Mouse (Mus musculus): Measurements from ENCODE around the gene Slit1. TPM values are rescaled to one million over a fixed set of nuclear protein-coding genes. Genes with fewer than 3 reads are reported as not detected.

Gene Slit1
- polyA plus RNA-seq, 1 experiment from 2014 or later: 14.4 TPM

GRCm38 (mm10) chr19:41663506-41664242 lies 79.8 kb downstream of the Slit1 start:
- Histone ChIP-seq H3K27ac (peak overlapping the region; percentile 57), H3K4me1 (peaks cover 47% of the 10 kb centered on the region), H3K4me2 (no peak overlapping the region), H3K9ac (peak overlapping the region; percentile 30; the same call in 1 of the 2 replicates), H3K36me3 (ENCODE audit: poor library complexity, severe bottlenecking) (no peaks in the 10 kb centered on the region), H3K4me3 (no peak overlapping the region), H3K9me3 (replicated peaks) (no peaks in the 10 kb centered on the region), H3K27me3 (peaks cover 41% of the 10 kb centered on the region)
- 9% methylated on average over 13 of the region's 13 CpGs for WGBS
- 0 out of 2 replicates have a peak, but pooled peaks have one; percentile 11 for ATAC-seq

- H3K4me1 ChIP-seq: peaks cover 69% of the 10 kb centered on the region
- no peak overlapping the region for H3K27ac ChIP-seq
- H3K4me2 ChIP-seq: no peak overlapping the region
- no peaks in the 10 kb centered on the region for H3K9me3 ChIP-seq (replicated peaks)
- H3K9ac ChIP-seq: no peak overlapping the region
- WGBS: 55% methylated on average over 13 of the region's 13 CpGs
- H3K4me3 ChIP-seq: no peak overlapping the region
- no peak for ATAC-seq
- peaks cover 51% of the 10 kb centered on the region for H3K27me3 ChIP-seq
- no peaks in the 10 kb centered on the region for H3K36me3 ChIP-seq (ENCODE audit: poor library complexity, severe bottlenecking)
These were observed 82.0 kb downstream of the Slit1 start for GRCm38 (mm10) chr19:41661466-41661865.

GRCm38 (mm10) chr19:41660999-41661374 lies 82.5 kb downstream of the Slit1 start:
- Histone ChIP-seq H3K9ac (no peak overlapping the region), H3K4me2 (no peak overlapping the region), H3K36me3 (ENCODE audit: poor library complexity, severe bottlenecking) (no peaks in the 10 kb centered on the region), H3K4me3 (no peak overlapping the region), H3K27ac (peak overlapping the region; percentile 44), H3K9me3 (replicated peaks) (no peaks in the 10 kb centered on the region), H3K4me1 (peaks cover 72% of the 10 kb centered on the region), H3K27me3 (peaks cover 50% of the 10 kb centered on the region)
- ATAC-seq: no peak
- 31% methylated on average over 4 of the region's 4 CpGs for WGBS

- Histone ChIP-seq H3K9me3 (replicated peaks) (no peaks in the 10 kb centered on the region), H3K9ac (no peak overlapping the region), H3K27ac (peak overlapping the region; percentile 44), H3K4me3 (no peak overlapping the region), H3K4me1 (peaks cover 77% of the 10 kb centered on the region), H3K36me3 (ENCODE audit: poor library complexity, severe bottlenecking) (no peaks in the 10 kb centered on the region), H3K27me3 (peaks cover 46% of the 10 kb centered on the region), H3K4me2 (no peak overlapping the region)
- 65% methylated on average over 17 of the region's 17 CpGs for WGBS
- peak; percentile 64; the same call in 1 of the 2 replicates for ATAC-seq
These were observed 83.0 kb downstream of the Slit1 start for GRCm38 (mm10) chr19:41660294-41660998.

- Histone ChIP-seq H3K27me3 (peaks cover 34% of the 10 kb centered on the region), H3K27ac (no peak overlapping the region), H3K9ac (no peak overlapping the region), H3K9me3 (replicated peaks) (no peaks in the 10 kb centered on the region), H3K4me1 (peaks cover 68% of the 10 kb centered on the region), H3K4me2 (no peak overlapping the region), H3K4me3 (no peak overlapping the region), H3K36me3 (ENCODE audit: poor library complexity, severe bottlenecking) (no peaks in the 10 kb centered on the region)
- peak; percentile 26; the same call in 1 of the 2 replicates for ATAC-seq
- 9% methylated on average over 9 of the region's 9 CpGs for WGBS
These were observed 86.0 kb downstream of the Slit1 start for GRCm38 (mm10) chr19:41657446-41657845.

GRCm38 (mm10) chr19:41656671-41657070 lies 86.8 kb downstream of the Slit1 start:
- Histone ChIP-seq H3K9ac (no peak overlapping the region), H3K4me3 (no peak overlapping the region), H3K9me3 (replicated peaks) (no peaks in the 10 kb centered on the region), H3K36me3 (ENCODE audit: poor library complexity, severe bottlenecking) (no peaks in the 10 kb centered on the region), H3K27me3 (peaks cover 34% of the 10 kb centered on the region), H3K4me1 (peaks cover 76% of the 10 kb centered on the region), H3K4me2 (no peak overlapping the region), H3K27ac (no peak overlapping the region)
- no peak for ATAC-seq
- WGBS: 72% methylated on average over 14 of the region's 14 CpGs

- H3K4me2 ChIP-seq: no peak overlapping the region
- no peak overlapping the region for H3K27ac ChIP-seq
- no peak overlapping the region for H3K9ac ChIP-seq
These were observed 87.5 kb downstream of the Slit1 start for GRCm38 (mm10) chr19:41655970-41656369.

GRCm38 (mm10) chr19:41655089-41655783 lies 88.2 kb downstream of the Slit1 start:
- H3K9ac ChIP-seq: peak overlapping the region; percentile 26; the same call in 1 of the 2 replicates
- no peak overlapping the region for H3K4me3 ChIP-seq
- peaks cover 69% of the 10 kb centered on the region for H3K4me1 ChIP-seq
- H3K9me3 ChIP-seq (replicated peaks): no peaks in the 10 kb centered on the region
- ATAC-seq: no peak
- peaks cover 34% of the 10 kb centered on the region for H3K27me3 ChIP-seq
- H3K4me2 ChIP-seq: no peak overlapping the region
- 21% methylated on average over 6 of the region's 6 CpGs for WGBS
- H3K36me3 ChIP-seq (ENCODE audit: poor library complexity, severe bottlenecking): no peaks in the 10 kb centered on the region
- no peak overlapping the region; the same call in 1 of the 2 replicates for H3K27ac ChIP-seq

More at GRCm38 (mm10) chr19:41655970-41656369, 87.5 kb downstream of the Slit1 start:
- WGBS: 5% methylated on average over 9 of the region's 9 CpGs
- ATAC-seq: 0 out of 2 replicates have a peak, but pooled peaks have one; percentile 34
- H3K4me3 ChIP-seq: no peak overlapping the region
- H3K4me1 ChIP-seq: peaks cover 77% of the 10 kb centered on the region
- H3K9me3 ChIP-seq (replicated peaks): no peaks in the 10 kb centered on the region
- peaks cover 34% of the 10 kb centered on the region for H3K27me3 ChIP-seq
- no peaks in the 10 kb centered on the region for H3K36me3 ChIP-seq (ENCODE audit: poor library complexity, severe bottlenecking)

GRCm38 (mm10) chr19:41651967-41652366 lies 91.5 kb downstream of the Slit1 start:
- peaks cover 6% of the 10 kb centered on the region; the same call in 1 of the 2 replicates for H3K36me3 ChIP-seq (ENCODE audit: poor library complexity, severe bottlenecking)
- peak; percentile 55 for ATAC-seq
- WGBS: 9% methylated on average over 10 of the region's 10 CpGs
- no peaks in the 10 kb centered on the region for H3K9me3 ChIP-seq (replicated peaks)
- peaks cover 52% of the 10 kb centered on the region for H3K4me1 ChIP-seq
- H3K9ac ChIP-seq: no peak overlapping the region
- H3K4me2 ChIP-seq: no peak overlapping the region
- H3K4me3 ChIP-seq: no peak overlapping the region
- H3K27ac ChIP-seq: 0 out of 2 replicates have a peak overlapping the region, but pooled peaks have one; percentile 20
- peaks cover 28% of the 10 kb centered on the region for H3K27me3 ChIP-seq

GRCm38 (mm10) chr19:41649394-41649793 lies 94.1 kb downstream of the Slit1 start:
- Histone ChIP-seq H3K9me3 (replicated peaks) (no peaks in the 10 kb centered on the region; the same call in 1 of the 2 replicates), H3K4me3 (no peak overlapping the region), H3K27ac (no peak overlapping the region), H3K9ac (no peak overlapping the region), H3K27me3 (peaks cover 11% of the 10 kb centered on the region; the same call in 1 of the 2 replicates), H3K36me3 (ENCODE audit: poor library complexity, severe bottlenecking) (peaks cover 25% of the 10 kb centered on the region), H3K4me2 (no peak overlapping the region), H3K4me1 (peaks cover 29% of the 10 kb centered on the region)
- 28% methylated on average over 10 of the region's 10 CpGs for WGBS
- no peak for ATAC-seq

GRCm38 (mm10) chr19:41646947-41647631 lies 96.4 kb downstream of the Slit1 start:
- peaks cover 25% of the 10 kb centered on the region for H3K36me3 ChIP-seq (ENCODE audit: poor library complexity, severe bottlenecking)
- peaks cover 18% of the 10 kb centered on the region for H3K4me1 ChIP-seq
- H3K4me2 ChIP-seq: no peak overlapping the region
- H3K4me3 ChIP-seq: no peak overlapping the region
- peaks cover 9% of the 10 kb centered on the region; the same call in 1 of the 2 replicates for H3K27me3 ChIP-seq
- no peak overlapping the region for H3K9ac ChIP-seq
- 45% methylated on average over 16 of the region's 16 CpGs for WGBS
- ATAC-seq: peak; percentile 65; the same call in 1 of the 2 replicates
- no peak overlapping the region for H3K27ac ChIP-seq
- no peaks in the 10 kb centered on the region; the same call in 1 of the 2 replicates for H3K9me3 ChIP-seq (replicated peaks)
